In genomic region chr13:95618859-95619258, GRCm38 (mm10) we compare ENCODE assay signal across 7 mouse cellular contexts. TPM values are rescaled to one million over a fixed set of nuclear protein-coding genes. Genes with fewer than 3 reads are reported as not detected.
DNase-seq lines count a peak whose midpoint lies in the region; ATAC-seq lines count a peak whose summit lies in the region.

No protein-coding gene starts in this region.

- peak overlapping the region; percentile 88 for H3K27ac ChIP-seq in lung, embryonic 16.5 days (ENCODE audit: low read length)
- H3K27ac ChIP-seq in forebrain, embryonic 13.5 days = no peak overlapping the region
- peak overlapping the region; percentile 84 for H3K27ac ChIP-seq in limb, embryonic 15.5 days
- 0 out of 2 replicates have a peak overlapping the region, but pooled peaks have one; percentile 60 for H3K27ac ChIP-seq in stomach, embryonic 15.5 days

- H3K4me3 ChIP-seq in lung, embryonic 16.5 days (ENCODE audit: low read length) = peak overlapping the region; percentile 89
- peak overlapping the region; percentile 63 for H3K4me3 ChIP-seq in forebrain, embryonic 13.5 days
- peak overlapping the region; percentile 78 for H3K4me3 ChIP-seq in limb, embryonic 15.5 days
- H3K4me3 ChIP-seq in stomach, embryonic 15.5 days (replicated peaks) = peak overlapping the region; percentile 72

- no peak for DNase-seq in lung, postnatal 25 days (ENCODE audit: low spot score)
- DNase-seq in left cerebral cortex, adult 18-20 months (ENCODE audit: low spot score in 2 of 2) = no peak
- no peak for DNase-seq in cerebellum, adult 11 months

- H3K4me2 ChIP-seq in lung, embryonic 16.5 days (ENCODE audit: low read depth, low read length) = peak overlapping the region; percentile 71
- H3K4me2 ChIP-seq in forebrain, embryonic 13.5 days = peak overlapping the region; percentile 83
- H3K4me2 ChIP-seq in limb, embryonic 15.5 days = peak overlapping the region; percentile 76
- peak overlapping the region; percentile 73 for H3K4me2 ChIP-seq in stomach, embryonic 15.5 days

- H3K9ac ChIP-seq in lung, embryonic 16.5 days (ENCODE audit: low read length) = peak overlapping the region; percentile 98
- H3K9ac ChIP-seq in forebrain, embryonic 13.5 days = peak overlapping the region; percentile 94
- peak overlapping the region; percentile 86 for H3K9ac ChIP-seq in limb, embryonic 15.5 days
- no peak overlapping the region; the same call in 1 of the 2 replicates for H3K9ac ChIP-seq in stomach, embryonic 15.5 days

- H3K9me3 ChIP-seq in lung, embryonic 16.5 days (ENCODE audit: control insufficient read depth, low read length) = no peaks in the 10 kb centered on the region
- H3K9me3 ChIP-seq in forebrain, embryonic 13.5 days (replicated peaks) = no peaks in the 10 kb centered on the region
- H3K9me3 ChIP-seq in limb, embryonic 15.5 days = no peaks in the 10 kb centered on the region
- no peaks in the 10 kb centered on the region for H3K9me3 ChIP-seq in stomach, embryonic 15.5 days

- peak; percentile 3; the same call in 1 of the 2 replicates for ATAC-seq in lung, embryonic 16.5 days (ENCODE audit: low read depth)
- ATAC-seq in forebrain, embryonic 13.5 days = peak; percentile 4; the same call in 1 of the 2 replicates
- ATAC-seq in limb, embryonic 15.5 days (ENCODE audit: insufficient number of reproducible peaks, low FRiP score, low TSS enrichment, low read depth) = no peak
- ATAC-seq in stomach, embryonic 15.5 days (ENCODE audit: insufficient read depth, low FRiP score, low read depth) = no peak; the same call in 1 of the 2 replicates

- H3K27me3 ChIP-seq in lung, embryonic 16.5 days (ENCODE audit: control insufficient read depth, insufficient read depth, low read depth, low read length) = no peaks in the 10 kb centered on the region
- H3K27me3 ChIP-seq in forebrain, embryonic 13.5 days = no peaks in the 10 kb centered on the region
- H3K27me3 ChIP-seq in limb, embryonic 15.5 days = no peaks in the 10 kb centered on the region
- no peaks in the 10 kb centered on the region for H3K27me3 ChIP-seq in stomach, embryonic 15.5 days (replicated peaks)

- peaks cover 19% of the 10 kb centered on the region for H3K4me1 ChIP-seq in lung, embryonic 16.5 days (replicated peaks; ENCODE audit: control insufficient read depth, insufficient read depth, low read length)
- peaks cover 36% of the 10 kb centered on the region for H3K4me1 ChIP-seq in forebrain, embryonic 13.5 days
- peaks cover 30% of the 10 kb centered on the region for H3K4me1 ChIP-seq in limb, embryonic 15.5 days
- H3K4me1 ChIP-seq in stomach, embryonic 15.5 days = peaks cover 7% of the 10 kb centered on the region

- no peaks in the 10 kb centered on the region for H3K36me3 ChIP-seq in lung, embryonic 16.5 days (ENCODE audit: control insufficient read depth, insufficient read depth, low read length)
- peaks cover 5% of the 10 kb centered on the region; the same call in 1 of the 2 replicates for H3K36me3 ChIP-seq in forebrain, embryonic 13.5 days (ENCODE audit: poor library complexity, severe bottlenecking)
- no peaks in the 10 kb centered on the region for H3K36me3 ChIP-seq in limb, embryonic 15.5 days
- no peaks in the 10 kb centered on the region for H3K36me3 ChIP-seq in stomach, embryonic 15.5 days

- WGBS in lung, embryonic 16.5 days = 6% methylated on average over 13 of the region's 13 CpGs
- 5% methylated on average over 13 of the region's 13 CpGs for WGBS in forebrain, embryonic 13.5 days
- 4% methylated on average over 13 of the region's 13 CpGs for WGBS in limb, embryonic 15.5 days
- WGBS in stomach, embryonic 15.5 days = 10% methylated on average over 13 of the region's 13 CpGs

RNA-seq across cellular contexts. Expression of gene F2r, which starts 0.6 kb away (rescaled TPM):
- 123 and 124 TPM in 2 replicates for polyA plus RNA-seq in lung, embryonic 16.5 days (2015; fragmentation: Nextera tagmentation; extraction: Ambion mirVana)
- 92.3 and 95.1 TPM in 2 replicates for polyA plus RNA-seq in forebrain, embryonic 13.5 days (2015; fragmentation: Nextera tagmentation; extraction: Ambion mirVana)
- polyA plus RNA-seq in limb, embryonic 15.5 days (2015; fragmentation: Nextera tagmentation; extraction: Ambion mirVana) = 72.4 and 74.6 TPM in 2 replicates
- 67.5 and 68.7 TPM in 2 replicates for polyA plus RNA-seq in stomach, embryonic 15.5 days (2015; fragmentation: Nextera tagmentation; extraction: Ambion mirVana)
- total RNA-seq in left cerebral cortex, adult 18-20 months (2021) = 1 to 10 TPM; 3.2 TPM

Comparison
In these comparisons a context has a peak if more than half of its experiments do, and no peak if none do; other contexts are left out.
1. ATAC-seq: peak in lung, embryonic 16.5 days (single experiment) and forebrain, embryonic 13.5 days (single experiment); none in limb, embryonic 15.5 days (single experiment) and stomach, embryonic 15.5 days (single experiment).
2. Peak in every context shown above with its lines, with median percentiles within 50 percentile points of each other: H3K4me2 ChIP-seq and H3K4me3 ChIP-seq.